Mouse (Mus musculus) cerebellum, adult 8-10 months (tissue): ENCODE measurements around the gene S100a13.

Experiments
- DNase-seq: peaks from one replicate; pipeline ENCODE4 v3.0.0; 2022

Gene S100a13

DNA sequence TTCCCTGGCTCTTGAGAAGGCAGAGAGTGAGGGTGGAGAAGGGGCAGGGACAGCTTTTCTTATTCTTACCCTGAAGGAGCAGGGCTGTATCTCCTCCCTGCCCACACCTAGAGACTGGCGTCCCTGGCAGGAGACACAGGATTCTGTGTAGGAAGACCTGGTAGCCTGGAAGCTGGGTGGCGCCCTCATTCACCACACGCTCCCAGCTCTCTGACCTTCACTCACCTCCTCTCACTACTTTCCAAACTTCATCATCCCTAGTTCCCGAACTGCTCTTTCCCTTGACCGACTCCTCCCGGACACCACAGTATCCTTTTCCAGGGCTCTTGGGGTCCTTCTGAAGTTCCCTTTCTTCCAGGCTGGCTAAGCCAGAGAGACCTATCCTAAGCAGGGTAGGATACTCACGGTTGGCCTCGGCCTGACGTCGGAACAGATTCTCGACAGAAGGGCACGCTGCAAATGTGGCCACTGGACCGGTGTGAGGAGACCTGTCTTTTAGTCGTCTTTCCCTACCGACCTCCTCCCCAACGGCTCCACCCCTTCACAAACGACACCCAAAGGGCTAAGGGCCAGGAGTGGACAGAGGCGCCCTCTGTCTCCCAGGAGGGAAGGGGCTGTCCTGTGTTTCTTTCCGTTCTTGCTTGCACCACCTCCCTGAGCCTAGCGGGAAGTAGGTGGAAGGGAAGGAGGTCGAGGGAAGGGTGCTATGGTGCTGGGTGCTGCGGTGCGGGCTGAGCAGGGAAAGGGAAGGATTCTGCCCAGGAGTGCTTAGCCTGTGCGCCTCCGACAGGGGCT lies at the start of gene S100a13, which contains the start of gene S100a1:
Gene S100a13, plus strand, starts transcription at position 640 of the 795 bp plus-strand sequence.
Gene S100a1, minus strand, starts transcription at position 597 of the 795 bp plus-strand sequence.
- DNase-seq = no peak

DNA sequence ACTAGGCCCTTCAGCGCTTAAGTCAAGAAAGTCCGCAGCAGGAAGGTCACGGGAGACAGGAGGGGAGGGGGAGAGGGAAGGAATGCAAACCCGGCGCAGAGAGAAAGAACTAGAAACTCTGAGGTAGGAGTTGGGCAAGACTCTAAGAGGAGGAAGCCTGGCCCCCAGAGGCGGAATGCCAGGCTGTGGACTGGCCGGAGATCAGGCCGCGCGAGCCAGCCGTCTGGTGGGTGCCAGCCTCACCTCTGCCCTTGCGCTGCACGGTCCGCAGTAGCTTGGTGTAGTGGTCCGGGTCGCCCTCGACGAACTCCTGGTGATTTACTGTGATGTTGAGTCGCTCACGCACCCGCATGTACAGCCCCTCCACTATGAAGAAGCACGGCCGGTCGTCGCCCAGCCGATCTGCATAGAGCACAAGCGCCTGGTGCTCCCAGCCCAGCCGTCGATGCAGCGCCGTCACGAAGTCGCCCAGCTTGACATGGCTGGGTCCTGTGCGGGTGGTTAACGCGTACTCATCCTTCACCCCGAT lies 49.6 kb upstream of the S100a13 start:
- no peak for DNase-seq

DNA sequence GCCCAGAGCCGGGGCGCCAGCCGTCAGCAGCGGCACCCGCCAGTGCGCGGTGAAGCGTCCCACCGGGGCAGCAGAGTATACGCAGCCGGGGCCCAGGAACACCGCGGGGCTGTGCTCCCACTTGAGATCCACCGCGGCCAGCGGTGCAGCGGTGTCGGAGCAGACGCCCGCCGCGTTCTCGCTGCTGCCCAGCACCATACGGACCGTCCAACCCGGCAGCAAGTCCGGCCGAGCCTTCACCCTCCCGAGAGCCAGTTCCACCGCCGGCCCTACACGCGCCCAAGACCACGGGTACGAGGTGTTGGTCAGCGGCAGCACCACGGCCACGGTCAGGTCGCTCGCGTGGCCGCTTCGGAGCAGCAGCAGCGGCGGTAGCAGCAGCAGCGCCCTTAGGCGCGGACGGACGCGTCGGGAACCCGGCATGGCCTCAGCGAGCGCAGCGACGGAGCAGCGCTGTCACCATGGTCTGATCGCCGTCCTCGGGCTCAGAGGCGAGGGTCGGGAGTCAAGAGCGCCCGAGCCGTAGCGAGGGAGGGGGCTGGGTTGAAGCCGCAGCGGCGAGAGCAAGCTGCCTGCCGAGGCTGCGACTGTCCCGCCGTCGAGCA lies 49.1 kb upstream of the S100a13 start:
- DNase-seq = no peak

DNA sequence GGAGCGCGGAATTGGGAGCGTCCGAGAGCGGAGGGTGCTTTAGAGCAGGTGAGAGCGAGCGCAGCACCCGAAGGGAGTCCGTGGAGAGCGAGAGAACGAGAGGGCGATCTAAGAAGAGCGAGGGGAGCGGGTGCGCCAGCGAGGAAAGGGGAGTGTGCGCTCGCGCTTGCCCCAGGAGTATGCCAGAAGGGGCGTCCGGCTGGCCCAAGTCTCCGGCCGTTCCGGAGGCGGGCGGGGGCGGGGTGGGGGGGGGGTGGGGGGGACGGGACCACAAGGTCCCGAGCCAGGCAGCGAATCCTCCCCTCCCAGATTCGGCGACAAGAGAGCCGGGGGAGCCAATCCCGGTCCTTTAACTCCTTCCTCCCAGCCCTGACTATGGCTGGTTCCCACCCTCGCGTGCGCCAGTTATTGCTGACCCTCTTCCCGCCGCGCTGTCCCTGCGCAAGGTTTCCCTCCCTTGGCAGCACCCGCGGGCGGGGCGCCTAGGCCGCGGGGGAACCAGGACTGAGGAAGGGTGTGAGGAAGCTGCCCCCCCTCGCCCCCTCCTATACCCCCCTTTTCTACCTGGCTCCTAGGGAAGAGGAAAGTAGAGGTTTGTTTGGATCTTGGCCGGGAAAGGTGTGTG lies 48.4 kb upstream of the S100a13 start, which contains the start of gene Npr1:
Gene Npr1, minus strand, starts transcription at position 181 of the 625 bp plus-strand sequence.
- DNase-seq = no peak

DNA sequence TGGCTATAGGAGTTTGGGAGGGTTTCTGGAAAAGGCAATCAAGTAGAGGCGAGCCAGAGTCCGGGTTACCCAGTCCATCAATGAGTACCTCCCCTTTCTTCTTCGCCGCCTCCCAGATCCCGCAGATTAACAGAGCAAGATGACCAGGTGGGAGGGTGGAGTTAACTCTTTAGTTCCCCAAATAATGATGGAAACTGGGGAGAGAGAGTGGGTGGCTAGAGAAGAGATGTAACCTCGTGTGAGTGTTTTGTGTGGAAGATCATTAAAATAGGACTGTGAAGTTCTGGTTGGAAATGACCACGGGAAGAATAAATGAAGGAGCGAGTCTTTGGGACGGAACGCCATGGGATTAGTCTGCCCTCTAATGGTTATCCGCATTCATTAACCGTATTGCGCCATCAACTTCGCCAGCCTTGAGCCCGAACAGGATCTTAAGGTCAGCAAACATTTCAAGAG lies 47.9 kb upstream of the S100a13 start:
- DNase-seq = peak; percentile 67

DNA sequence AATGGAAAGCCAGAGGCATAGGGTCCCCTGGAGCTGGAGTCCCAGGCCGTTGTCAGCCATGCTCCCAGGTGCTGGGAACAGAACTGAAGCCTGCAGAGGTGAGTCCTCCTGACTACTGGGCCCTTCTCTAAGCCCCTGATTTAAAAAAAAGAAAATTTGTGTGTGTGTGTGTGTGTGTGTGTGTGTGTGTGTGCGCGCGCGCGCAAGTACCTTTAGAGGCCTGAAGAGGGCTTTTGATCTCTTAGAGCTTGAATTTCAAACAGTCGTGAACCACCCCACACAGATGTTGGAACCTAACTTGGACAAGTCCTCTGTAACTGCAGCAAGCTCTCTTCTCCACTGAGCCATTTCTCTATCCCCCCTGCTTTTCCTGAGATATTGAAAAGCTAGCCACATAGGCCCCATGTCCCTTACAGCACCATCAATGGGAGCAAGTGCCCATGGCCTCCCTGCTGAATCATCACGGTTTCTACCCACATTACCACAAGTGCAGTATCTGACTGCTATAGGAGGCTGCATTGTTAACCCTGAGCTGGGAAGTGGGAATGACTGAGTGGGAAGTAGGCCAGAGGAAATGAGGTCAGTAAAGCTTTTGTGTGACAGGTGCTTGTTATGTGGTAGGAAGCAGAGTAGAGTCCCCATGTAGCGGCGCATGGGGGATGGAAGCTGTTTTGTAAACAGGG lies 46.5 kb upstream of the S100a13 start:
- no peak for DNase-seq

DNA sequence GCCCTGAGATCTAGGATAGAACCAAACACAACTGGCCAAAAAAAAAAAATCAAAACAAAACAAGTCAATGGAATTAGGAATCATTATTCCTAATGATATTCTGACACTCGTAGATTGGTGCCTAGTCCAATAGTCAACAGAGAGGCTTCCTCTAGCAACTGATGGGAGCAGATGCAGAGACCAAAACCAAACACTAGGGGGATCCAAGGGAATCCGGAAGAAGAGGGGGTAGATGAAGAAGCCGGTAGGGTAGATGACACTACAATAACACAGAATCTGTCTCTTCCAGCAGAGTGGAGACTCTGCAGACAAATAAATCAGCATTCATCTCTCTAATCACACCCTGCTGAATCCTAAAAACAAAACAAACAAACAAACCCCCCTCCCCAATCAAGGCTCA lies 42.0 kb upstream of the S100a13 start:
- no peak for DNase-seq

DNA sequence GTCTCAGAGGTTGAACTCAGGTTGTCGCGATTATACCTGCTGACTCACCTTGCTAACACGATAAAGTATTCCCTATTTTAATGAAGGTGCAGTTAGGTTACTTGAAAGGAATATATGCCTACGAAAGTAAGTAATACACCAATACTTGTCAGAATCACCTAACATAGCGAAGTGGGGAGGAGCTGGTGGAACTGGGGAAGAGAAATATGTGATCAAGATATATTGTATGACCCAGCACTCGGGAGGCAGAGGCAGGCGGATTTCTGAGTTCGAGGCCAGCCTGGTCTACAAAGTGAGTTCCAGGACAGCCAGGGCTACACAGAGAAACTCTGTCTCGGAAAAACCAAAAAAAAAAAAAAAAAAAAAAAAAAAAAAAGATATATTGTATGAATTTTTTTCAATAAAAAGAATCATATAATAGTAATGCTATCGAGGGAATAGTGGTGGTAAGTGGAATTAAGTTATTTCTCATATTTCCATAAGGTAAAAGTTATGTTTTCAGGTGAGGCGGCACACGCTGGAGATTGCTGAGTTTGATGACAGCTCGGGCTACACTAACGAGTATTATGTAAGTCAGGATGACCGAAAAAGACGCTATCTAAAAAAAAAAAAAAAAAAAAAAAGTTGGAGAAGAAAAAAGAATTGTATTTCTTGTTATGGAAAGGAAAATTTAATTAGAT lies 38.9 kb upstream of the S100a13 start:
- DNase-seq = peak; percentile 39

DNA sequence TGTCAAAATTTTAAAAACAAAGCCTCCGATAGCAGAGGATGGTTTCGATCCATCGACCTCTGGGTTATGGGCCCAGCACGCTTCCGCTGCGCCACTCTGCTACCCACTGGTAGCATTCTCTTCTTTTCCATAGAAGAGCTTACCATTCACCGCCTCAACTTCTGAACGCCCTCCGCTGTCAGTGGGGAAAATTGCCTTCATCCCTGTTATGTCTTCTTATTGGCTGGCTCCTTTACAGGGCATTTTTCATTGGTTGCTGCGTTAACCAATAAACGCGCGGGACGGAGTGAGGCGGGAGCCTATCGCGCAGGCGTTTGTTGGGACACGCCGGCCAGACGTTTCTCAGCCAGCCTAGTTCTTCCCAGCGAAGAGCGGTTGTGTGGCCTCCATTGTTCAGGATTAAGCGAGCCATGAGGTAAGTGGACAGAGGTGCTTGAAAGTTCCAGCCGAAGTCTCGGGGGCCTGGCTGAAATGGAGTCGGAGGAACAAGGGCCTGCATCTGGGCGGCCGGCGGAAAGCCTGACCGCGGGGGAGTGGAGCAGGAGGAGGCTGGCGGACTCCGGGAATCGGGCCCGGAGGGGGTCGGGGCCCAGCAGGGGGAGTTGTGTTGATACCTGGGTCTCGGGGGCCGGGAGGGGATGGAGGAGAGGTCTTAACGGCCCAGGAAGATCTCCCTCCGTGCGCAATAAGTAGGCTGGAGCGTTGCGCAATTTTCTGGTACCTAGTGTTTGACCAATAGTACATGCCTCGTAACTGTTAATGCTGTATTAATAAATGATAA lies 38.2 kb upstream of the S100a13 start, which contains the start of gene Ilf2:
Gene Ilf2, plus strand, starts transcription at position 296 of the 781 bp plus-strand sequence.
- DNase-seq = peak; percentile 96

DNA sequence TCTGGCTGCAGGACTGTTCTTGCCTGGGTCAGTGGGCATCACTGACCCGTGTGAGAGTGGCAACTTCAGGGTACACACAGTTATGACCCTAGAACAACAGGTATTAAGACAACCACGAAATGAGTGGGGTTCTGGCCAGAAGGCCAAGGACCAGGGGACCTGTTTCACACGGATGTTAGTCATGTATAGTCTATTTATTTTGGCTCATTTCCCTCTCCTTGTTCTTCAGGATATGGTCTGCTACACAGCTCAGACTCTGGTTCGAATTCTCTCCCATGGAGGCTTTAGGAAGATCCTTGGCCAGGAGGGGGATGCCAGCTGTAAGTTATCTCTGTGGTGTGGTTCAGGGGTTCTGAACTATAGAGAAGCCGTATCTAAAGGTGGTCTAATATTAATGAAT lies 27.2 kb upstream of the S100a13 start:
- DNase-seq = no peak

DNA sequence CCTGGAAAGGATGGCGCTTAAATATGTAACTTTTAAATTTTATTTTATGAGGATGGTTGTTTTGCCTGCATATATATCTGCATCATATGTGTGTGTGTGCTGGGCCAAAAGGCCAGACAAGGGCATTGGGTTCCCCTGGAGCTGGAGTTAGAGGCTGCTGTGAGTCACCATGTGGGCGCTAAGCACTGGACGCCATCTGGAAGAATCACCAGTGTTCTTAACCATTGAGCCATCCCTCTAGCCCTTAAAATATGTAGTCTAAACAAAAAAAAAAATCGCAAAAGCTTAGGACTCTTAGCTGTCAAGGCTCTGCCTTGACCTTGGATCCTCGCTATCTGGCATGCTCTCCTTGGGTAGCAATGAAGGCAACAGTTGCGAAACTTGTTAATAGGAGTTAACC lies 25.7 kb upstream of the S100a13 start:
- no peak for DNase-seq

DNA sequence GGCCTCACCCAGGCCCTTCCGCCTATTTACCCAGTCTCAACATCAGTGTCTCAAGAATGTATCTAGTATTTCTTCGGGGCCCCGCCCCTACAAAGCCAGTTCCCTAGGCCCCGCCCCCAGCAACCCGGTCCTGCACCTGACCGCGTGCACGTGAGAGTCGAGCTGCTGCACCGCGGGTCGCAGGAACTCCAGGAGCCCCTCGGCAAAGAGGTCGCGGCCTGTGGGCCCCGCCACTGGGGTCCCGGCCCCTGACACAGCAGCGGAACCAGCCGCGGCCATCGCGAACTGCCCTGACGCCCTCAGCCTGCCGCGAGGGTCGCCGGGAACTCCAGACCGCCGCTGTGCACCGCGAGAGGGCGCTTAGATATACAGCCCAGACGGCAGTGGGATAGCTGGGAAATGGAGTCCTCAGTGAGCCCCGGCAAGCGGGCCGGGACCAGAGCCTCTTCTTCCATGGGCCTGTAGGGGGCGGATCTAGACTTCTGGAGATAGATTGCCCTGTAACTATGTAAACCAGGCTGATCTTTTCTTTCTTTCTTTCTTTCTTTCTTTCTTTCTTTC lies 23.5 kb upstream of the S100a13 start, which contains the start of gene Snapin:
Gene Snapin, minus strand, starts transcription at position 338 of the 561 bp plus-strand sequence.
- peak; percentile 93 for DNase-seq

DNA sequence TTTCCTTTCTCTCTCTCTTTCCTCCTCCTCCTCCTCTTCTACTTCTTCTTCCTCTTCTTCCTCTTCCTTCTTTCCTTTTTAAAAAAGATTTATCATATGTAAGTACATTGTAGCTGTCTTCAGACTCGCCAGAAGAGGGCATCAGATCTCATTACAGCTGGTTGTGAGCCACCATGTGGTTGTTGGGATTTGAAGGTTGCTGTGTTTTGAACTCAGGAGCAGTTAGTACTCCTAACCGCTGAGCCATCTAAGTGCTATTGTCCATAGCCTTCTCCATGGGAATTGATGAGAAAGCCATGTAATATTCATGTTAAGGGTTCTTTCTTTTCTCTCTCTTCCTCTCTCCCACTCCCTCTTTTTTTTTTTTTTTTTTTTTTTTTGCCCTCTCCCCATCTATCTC lies 22.9 kb upstream of the S100a13 start:
- DNase-seq = no peak

DNA sequence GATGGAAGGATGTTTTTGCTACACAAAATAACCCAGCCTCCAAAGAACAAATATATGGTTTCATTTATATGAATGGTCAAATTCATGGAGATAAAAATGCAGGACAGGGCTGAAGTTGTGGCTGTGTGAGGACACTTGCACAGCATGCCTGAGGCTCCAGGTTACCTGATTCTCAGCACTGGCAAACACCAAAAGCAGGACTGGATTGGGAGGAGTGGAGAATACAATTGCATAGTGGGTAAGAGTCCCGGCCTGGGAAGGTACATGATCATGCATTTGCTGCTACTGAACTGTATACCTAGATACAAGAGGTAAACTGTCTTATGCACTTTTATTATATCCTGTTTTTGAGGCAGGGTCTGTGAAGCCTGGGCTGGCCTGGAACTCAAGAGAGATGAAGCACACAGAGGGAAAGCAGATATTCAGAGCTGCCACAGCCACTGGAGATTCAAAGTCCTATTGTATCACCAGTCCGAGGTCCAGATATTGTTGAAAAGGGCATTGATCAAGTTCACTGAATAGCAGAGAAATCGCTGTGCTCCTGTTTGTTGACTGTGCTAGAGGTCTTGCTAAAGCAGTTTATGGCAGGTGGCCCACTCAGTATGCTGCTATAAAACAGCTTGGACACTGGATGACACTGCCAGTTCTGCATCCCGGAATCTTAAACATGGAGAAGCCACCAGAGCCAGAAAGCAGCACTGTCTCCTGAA lies 20.2 kb upstream of the S100a13 start:
- no peak for DNase-seq

DNA sequence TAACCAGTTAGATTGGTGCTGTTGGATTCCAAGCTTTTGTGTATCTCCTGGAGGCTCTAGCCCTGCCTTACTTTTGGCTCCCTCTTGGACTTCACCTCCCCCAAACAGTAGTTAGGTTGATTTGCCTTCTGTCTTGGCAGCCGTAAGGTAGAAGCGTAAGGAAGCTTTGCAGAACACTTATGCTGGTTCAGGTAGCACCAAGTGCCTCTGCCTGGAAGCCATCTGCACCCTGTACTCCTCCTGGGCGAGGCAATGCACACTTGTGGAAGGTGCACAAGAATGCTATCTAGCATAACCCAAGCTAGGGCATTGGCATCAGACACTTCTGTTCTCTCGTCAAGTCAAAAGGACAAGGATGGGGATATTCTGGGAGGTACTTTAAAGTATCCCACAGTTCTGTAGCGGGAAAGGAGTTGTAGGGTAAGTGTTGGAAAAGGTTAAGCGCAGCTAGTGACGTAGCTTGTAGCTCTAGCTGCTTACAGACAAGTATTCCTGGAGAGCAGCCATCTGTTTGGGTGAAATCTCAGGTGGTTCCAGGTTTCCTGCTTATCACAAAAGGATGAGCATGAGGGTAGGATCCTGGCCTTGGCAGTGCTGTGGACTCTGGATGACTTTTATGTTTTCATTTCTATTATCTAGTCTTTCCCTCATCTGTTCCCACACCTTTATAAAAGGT lies 18.2 kb upstream of the S100a13 start:
- DNase-seq = no peak

DNA sequence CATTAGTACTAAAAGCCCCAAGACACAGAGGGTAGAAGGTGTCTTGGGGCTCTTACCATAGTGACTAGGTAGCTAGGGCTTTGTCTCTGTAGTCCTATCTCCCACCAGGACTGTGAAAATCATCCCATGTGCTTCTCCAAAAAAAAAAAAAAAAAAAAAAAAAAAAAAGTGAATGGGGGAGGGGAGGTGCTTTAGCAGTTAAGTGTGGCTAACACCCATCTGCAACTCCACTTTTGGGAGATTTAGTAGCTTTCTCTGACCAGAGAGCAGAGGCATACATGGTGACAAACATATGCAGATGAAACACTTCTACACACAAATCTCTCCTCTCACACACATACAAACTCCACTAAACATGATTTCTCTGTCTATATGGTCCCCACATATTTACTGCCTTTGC lies 16.6 kb upstream of the S100a13 start:
- no peak for DNase-seq

DNA sequence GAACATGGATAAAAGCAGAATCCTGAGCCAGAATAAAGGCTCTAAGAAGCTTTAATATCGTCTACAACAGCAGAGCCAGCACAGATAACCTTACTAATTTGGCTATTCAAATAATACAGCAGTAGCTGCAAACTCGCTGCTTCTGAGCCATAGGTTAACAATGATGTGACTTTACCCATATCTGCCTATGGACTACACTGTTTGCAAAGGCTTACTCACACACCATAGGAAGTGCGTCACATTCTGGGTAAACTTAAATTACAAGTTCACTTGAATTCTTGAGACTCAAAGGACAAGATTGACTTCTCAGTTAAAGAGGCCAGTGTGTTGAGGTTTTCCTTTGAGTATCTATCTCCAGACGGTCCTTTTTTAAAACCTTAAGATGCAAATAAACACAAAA lies 10.8 kb upstream of the S100a13 start:
- no peak for DNase-seq

DNA sequence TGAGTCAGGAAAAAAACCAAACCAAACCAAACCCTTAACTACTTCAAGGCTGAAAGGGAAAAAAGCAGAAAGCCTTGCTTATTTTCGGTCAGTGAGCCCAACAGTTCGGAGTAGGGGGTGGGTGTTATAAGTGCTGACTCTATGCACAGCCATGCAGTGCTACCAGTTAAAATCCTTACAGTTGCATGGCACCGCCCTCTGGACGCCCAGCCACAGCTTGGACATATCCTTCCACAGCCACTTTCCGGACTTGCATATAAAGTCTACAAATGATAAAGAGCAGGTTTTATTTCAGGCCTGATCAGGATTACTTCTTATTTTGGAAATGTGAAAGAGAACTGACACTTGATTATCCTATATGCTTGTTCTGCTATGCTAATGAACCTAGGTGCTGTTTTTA lies 9.0 kb upstream of the S100a13 start:
- DNase-seq = no peak

DNA sequence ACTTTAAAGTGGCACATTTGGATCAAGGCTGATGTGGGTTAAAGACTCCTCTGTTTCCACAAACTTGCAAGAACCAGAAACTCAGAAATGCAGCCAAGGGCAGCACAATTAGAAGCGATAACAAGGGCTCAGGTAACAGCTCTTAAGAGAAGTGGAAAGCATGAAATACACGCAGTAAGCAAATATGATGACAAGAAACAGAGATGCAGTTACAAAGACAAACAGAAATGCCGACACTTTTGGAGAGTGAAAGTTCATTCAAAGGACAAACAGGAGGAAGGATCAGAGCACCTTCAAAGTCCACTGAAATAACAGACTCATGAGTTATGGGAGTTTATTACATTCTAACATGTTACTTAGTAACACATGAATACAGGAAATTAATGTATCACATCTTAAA lies 7.9 kb upstream of the S100a13 start:
- DNase-seq = no peak
